Mouse (Mus musculus) left cerebral cortex, adult 9 months (tissue): ENCODE measurements at regions not wholly inside any gene's neighbourhood (a gene's known extent, or its start where the extent isn't known, plus 50 kb on each side); places are given as distances from the start of the nearest gene placed in this dataset.

Source experiments
- DNase-seq, 2 experiments: peaks; one replicate each; pipeline ENCODE4 v3.0.0; 2022; ENCODE audit warnings: low spot score in 2 of 2

DNA sequence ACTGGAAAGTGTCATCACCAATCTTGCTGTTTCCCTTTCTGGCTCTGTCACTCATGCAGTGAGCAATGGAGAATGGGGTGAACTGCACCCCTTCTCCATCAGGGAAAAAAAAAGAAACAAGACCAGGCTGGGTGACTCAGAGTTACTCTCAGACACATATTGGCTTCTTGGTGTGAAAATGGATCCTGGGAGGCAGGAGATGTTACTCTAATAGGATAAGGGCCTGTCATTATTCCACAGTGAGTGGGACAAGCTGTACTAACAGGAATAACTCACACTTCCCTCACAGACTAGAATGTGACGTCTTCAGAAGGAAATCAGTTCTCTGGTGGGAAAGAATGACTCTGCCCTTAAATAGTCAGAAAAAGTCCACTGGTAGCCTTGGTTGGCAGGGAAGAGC lies 181.4 kb upstream of the Nlrp1b start:
- no peak for DNase-seq

DNA sequence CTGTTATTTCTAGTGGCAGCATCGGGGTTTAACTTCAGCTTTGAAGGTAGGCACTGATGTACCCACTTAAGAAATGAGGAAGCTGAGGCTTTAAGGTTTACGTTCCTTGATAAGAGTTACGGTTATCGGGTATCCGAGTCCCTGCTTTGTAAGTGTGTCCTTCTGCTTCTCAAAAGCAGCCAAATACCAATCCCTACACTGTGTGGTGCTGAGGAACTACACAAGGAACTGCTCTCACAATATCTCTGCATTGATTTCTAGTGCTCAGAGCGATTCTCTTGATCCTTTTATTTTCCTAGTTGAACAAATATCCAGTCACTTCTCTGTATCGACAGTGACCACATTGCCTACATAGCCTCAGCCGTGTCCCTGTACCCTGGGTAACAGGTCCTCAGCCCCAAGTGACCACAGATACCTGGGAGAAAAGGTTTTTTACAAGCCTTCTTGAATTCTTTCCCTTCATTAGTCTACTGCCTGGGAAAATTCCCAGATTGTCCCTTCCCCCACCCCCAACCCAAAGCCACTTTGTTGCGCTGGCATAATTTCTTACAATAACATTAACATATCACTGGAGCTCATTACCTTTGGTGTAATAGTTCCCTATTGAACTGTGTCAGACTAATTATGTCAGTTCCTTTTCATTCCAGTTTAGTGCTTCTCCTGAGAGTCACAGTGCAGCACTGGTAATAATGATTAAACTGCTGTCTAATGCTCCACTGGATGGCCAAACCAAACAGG lies 184.0 kb upstream of the Nlrp1b start:
- no peak for DNase-seq

DNA sequence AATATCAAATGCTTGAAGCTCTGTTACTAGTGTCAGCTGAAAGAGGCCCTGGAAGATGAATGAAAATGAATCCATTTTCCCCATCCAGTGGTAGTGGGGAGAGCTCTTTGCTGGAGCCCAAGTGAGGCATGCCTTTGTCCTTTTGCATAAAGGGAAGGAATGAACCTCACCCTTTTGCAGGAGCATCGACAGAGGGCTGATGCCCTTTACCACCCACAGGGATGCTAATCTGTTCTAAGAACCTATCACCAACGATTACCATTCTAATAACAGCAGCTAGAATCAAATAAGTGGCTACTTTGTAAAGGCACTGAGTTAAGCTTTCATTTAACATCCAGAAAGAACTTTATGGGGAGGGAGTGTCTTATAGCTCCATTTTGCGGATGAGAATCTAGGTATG lies 184.9 kb upstream of the Nlrp1b start:
- no peak for DNase-seq

GRCm38 (mm10) chr11:71422291-71422840 lies 191.8 kb upstream of the Nlrp1b start:
- peak; percentile 22 to 34 for DNase-seq

GRCm38 (mm10) chr11:71423242-71423641 lies 192.7 kb upstream of the Nlrp1b start:
- no peak for DNase-seq

- DNase-seq = no peak
These were observed 194.3 kb upstream of the Nlrp1b start for GRCm38 (mm10) chr11:71424879-71425278.

DNA sequence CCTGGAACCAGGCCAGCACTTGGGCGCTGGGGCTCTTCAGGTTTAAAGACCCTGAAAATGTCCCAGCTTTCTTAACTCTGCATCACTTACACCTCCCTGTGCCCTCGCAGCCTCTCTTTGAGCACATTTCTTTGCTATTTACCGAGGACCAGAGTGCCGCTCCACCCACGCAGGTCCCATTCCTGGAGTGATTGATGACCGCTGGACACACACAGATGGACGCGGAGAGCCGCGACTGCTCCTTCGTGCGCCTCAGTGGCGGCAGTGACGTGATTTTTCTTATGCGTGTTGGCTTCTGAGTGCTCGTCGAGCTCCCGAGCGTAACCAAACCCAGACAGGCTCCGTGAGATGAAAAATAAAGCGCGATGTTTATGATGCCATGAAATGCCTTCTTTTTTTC lies 199.2 kb upstream of the Nlrp1b start:
- no peak for DNase-seq

GRCm38 (mm10) chr11:71434241-71434640 lies 203.7 kb upstream of the Nlrp1b start:
- DNase-seq = no peak

GRCm38 (mm10) chr11:71434886-71435285 lies 204.4 kb upstream of the Nlrp1b start:
- no peak for DNase-seq

DNA sequence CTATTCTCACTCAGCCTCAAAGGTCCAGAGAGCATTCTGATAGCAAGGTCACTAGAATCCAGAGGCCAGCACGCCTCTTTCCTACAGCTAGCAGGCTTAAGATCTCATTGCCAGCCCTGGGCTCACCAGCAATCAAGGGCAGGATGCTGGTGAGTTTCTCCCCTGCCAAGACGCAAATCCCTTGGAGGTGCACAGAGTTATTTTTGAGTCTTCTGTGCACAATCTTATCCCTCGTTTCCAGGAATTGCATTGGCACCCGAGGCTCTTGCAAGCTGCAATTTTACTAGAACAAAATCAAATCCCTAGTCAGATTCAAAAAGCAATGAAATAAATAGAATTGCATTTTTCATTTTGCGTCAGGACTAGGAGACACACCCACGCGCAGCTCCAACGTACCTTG lies 205.2 kb upstream of the Nlrp1b start:
- DNase-seq = peak in 1 of 2 experiments; percentile 58

GRCm38 (mm10) chr11:71436335-71436734 lies 205.8 kb upstream of the Nlrp1b start:
- DNase-seq = no peak

DNA sequence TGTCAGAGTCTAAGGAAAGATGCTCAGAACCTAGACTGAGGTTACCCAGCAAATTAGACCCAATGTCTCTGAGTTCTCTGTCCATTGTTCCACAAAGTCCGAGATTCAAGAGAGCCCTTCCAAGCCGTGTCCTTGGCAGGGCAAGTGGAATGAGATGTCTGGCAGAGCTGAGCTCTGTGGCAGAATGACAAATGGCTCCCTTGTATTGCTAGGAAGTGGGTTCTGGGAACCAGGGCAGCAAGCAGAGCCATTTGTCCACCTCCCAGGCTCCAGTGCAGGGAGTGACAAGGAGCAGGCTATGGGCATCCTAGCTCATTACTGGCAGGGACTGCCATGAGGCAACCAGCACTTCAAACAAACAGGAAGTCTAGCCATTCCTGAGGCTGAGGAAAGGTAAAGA lies 206.3 kb upstream of the Nlrp1b start:
- DNase-seq = peak; percentile 59 to 74

DNA sequence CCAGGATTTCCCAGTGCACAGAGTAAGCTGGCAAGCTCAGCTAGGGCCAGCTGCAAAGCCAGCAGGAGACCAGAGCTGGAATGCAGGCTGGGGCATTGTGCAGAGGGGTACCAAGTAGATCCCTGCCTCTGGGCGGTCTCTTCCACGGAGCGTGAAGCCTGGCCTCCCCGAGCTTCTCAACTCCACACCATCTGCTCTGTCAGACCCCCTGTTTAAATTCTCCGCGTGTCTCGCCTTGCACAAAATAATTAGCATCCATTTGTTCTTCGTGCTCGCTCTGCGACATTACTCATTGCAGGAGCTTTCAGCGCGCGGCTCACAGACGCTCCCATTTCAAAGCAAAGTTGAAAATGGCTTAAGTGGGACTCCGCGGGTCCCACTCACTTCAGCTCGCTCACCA lies 209.3 kb upstream of the Nlrp1b start:
- peak; percentile 58 to 73 for DNase-seq

GRCm38 (mm10) chr11:71440392-71440791 lies 209.9 kb upstream of the Nlrp1b start:
- no peak for DNase-seq

DNA sequence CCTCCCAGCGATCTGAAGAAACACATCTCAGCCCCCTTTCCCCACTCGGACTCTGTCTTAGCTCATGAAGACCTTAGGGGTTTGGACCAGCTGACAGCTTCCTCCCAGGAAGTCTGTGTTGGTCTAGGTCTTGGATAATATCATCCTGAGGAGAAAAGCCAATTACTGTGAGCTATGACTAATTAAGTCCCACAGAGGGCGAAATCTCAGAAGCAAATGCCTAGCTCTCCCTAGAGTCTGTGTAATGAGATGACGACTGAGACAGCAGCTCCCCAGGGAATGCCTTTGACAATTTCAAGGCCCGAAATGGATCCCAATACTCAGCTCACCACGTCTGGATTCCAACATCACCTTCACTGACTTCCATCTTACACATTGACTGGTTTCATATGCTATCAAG lies 213.5 kb upstream of the Nlrp1b start:
- DNase-seq = no peak

DNA sequence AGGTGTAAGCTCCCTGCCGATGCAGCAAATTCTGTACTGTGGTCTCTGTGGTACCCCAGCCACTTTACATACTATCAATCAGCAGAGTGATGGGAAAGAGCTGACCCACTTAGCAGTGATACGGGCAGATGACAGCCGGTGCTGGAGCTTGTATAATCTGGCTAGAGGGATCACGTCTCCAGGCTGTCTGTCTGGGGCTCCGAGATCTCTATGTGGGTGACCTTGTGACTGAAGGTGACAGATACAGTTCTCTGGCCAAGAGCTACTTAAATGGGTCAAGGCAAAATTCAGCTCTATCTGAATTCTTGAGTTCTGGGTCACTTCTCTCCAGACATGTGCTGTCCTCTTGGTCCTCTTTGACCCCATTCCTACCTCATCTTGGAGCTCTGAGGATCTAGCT lies 216.1 kb upstream of the Nlrp1b start:
- DNase-seq = no peak

GRCm38 (mm10) chr11:71447841-71448745 lies 217.6 kb upstream of the Nlrp1b start:
- no peak for DNase-seq

DNA sequence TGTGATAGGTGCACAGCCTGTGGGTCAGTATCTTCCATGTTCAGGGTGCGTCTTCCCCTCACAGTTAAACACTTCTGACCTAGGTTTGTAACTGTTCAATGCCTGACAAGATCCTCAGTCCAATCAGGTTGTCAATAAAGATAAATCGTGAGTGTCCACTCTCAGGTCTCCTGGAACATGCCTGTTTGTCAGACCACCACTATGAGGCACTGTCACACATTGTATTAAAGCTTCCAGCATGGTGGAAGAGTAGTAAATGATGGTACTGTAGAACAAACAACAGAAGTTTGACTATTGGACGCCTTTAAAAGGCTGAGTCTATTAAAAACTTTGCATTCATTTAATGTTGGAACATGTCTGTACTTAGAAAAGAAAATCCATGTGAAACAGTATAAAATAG lies 249.6 kb upstream of the Nlrp1b start:
- no peak for DNase-seq

DNA sequence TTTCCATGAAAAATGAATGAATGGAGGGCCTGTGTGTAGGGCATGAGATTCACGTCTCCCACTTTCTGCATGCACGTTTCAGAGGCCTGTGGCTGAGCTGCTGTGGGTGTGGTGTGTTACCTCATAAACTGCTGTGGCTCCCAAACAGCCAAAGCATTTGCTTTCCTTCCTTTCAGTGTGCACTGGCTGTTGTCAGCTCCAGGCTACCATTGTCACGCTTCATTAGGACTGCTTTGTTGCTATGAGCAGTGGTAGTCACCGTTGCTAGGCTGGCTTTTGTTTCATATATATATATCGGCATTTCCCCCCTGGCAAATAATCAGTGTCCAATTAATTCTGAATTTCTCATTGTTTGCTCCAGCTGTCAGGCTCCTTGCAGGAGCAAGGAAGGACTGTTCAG lies 251.9 kb upstream of the Wscd1 start:
- no peak for DNase-seq

DNA sequence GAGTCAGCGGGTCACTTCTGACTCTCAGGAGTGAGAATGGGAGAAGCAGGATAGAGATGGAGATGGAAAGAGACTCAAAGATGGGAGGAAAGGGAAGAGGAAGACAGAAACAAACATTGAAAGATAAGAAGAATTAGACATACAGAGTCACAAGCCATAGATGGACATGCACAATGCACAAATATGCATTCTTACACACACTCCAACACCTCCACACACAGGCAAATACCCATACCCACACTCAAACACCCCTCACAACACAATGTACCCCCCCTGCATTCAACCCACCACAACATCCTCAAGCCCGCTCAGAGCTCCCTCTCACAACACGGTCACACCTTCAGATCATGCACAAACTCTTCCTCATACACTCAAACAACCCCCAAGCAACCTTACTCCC lies 251.4 kb upstream of the Wscd1 start:
- DNase-seq = no peak

- DNase-seq = no peak
These were observed 247.6 kb upstream of the Wscd1 start for GRCm38 (mm10) chr11:71502156-71502555.

- DNase-seq = no peak
These were observed 237.3 kb upstream of the Wscd1 start for GRCm38 (mm10) chr11:71512271-71513066.
